Mouse (Mus musculus) hindbrain, embryonic 12.5 days (tissue): ENCODE results near the gene Shox2. TPM values are rescaled to one million over a fixed set of nuclear protein-coding genes. Genes with fewer than 3 reads are reported as not detected.

Experiments used
- ATAC-seq: fragments of 200-750 bp; cut with Nextera tagmentation; 2 replicates; pipeline ENCODE4 v1.8.0; 2017; ENCODE audit warnings: moderate TSS enrichment; ENCODE audit not compliant: low FRiP score
- H3K27ac ChIP-seq: fragments of 300-500 bp; sonication (generic); 2 replicates; pipeline ENCODE4 v1.5.1; 2016; ENCODE audit warnings: mild to moderate bottlenecking
- H3K27me3 ChIP-seq: fragments of 300-500 bp; sonication (generic); 2 replicates; pipeline ENCODE4 v1.6.1; 2016; ENCODE audit warnings: mild to moderate bottlenecking
- H3K36me3 ChIP-seq: fragments of 300-500 bp; sonication (generic); 2 replicates; pipeline ENCODE4 v1.6.1; 2016; ENCODE audit warnings: mild to moderate bottlenecking
- H3K4me1 ChIP-seq: fragments of 300-500 bp; sonication (generic); 2 replicates; pipeline ENCODE4 v1.6.1; 2016
- H3K4me2 ChIP-seq: fragments of 300-500 bp; sonication (generic); replicated peaks from 2 replicates; pipeline ENCODE4 v1.6.1; 2016; ENCODE audit warnings: mild to moderate bottlenecking
- H3K4me3 ChIP-seq: fragments of 300-500 bp; sonication (generic); 2 replicates; pipeline ENCODE4 v1.5.1; 2016; ENCODE audit warnings: mild to moderate bottlenecking
- H3K9ac ChIP-seq: fragments of 300-500 bp; sonication (generic); 2 replicates; pipeline ENCODE4 v1.6.1; 2016; ENCODE audit warnings: mild to moderate bottlenecking, moderate library complexity
- H3K9me3 ChIP-seq: fragments of 300-500 bp; sonication (generic); replicated peaks from 2 replicates; pipeline ENCODE4 v1.6.1; 2016; ENCODE audit warnings: mild to moderate bottlenecking
- WGBS: fragments of 180-500 bp; shearing (Covaris S2); methylation state at CpG from one replicate; pipeline ENCODE4 v1.1.7; 2016; 5-methylcytosine and 5-hydroxymethylcytosine counted together
- polyA plus RNA-seq: library from polyadenylated mRNA; unstranded; fragments of >200 nt; fragmentation: Nextera tagmentation; extraction: Ambion mirVana; gene quantifications from 2 replicates; pipeline ENCODE4 v1.2.1, GENCODE M21; 2016

The Shox2 gene
- polyA plus RNA-seq, 1 experiment from 2014 or later = 42.4 TPM

GRCm38 (mm10) chr3:66939675-66940074, 41.9 kb downstream of the Shox2 start:
- 63% methylated on average over 10 of the region's 10 CpGs for WGBS
- no peaks in the 10 kb centered on the region for H3K36me3 ChIP-seq
- no peaks in the 10 kb centered on the region for H3K9me3 ChIP-seq
- H3K4me1 ChIP-seq = peaks cover 3% of the 10 kb centered on the region; the same call in 1 of the 2 replicates
- H3K9ac ChIP-seq = no peak overlapping the region
- H3K27me3 ChIP-seq = no peaks in the 10 kb centered on the region
- no peak overlapping the region for H3K4me3 ChIP-seq
- H3K4me2 ChIP-seq = no peak overlapping the region
- ATAC-seq = no peak
- H3K27ac ChIP-seq = no peak overlapping the region

GRCm38 (mm10) chr3:66922436-66922835, 59.1 kb downstream of the Shox2 start:
- H3K27me3 ChIP-seq = no peaks in the 10 kb centered on the region
- H3K4me1 ChIP-seq = no peaks in the 10 kb centered on the region
- no peak for ATAC-seq
- no peak overlapping the region for H3K4me2 ChIP-seq
- H3K4me3 ChIP-seq = no peak overlapping the region
- H3K9me3 ChIP-seq = 0 out of 2 replicates have a peak, but pooled peaks cover 8% of the 10 kb centered on the region
- no peak overlapping the region for H3K9ac ChIP-seq
- no peaks in the 10 kb centered on the region for H3K36me3 ChIP-seq
- no peak overlapping the region for H3K27ac ChIP-seq
- 80% methylated on average over 3 of the region's 3 CpGs for WGBS

Other genes with a start within 250 kb of the Shox2 start
- 40.3 and 40.7 TPM in 2 replicates for gene Rsrc1, start 381 bp downstream of the Shox2 start, polyA plus RNA-seq